Mouse (Mus musculus) forebrain, embryonic 16.5 days (tissue): ENCODE data around the gene Nsun2. TPM values are rescaled to one million over a fixed set of nuclear protein-coding genes. Genes with fewer than 3 reads are reported as not detected.

ENCODE experiments used
- ATAC-seq: fragments of 200-750 bp; cut with Nextera tagmentation; 2 replicates; pipeline ENCODE4 v1.8.0; 2017; ENCODE audit warnings: mild to moderate bottlenecking, moderate library complexity
- H3K27ac ChIP-seq: fragments of 300-500 bp; sonication (generic); 2 replicates; pipeline ENCODE4 v1.5.1; 2014; ENCODE audit warnings: low read length, control low read depth
- H3K27me3 ChIP-seq: fragments of 300-500 bp; sonication (generic); replicated peaks from 2 replicates; pipeline ENCODE4 v1.6.1; 2014; ENCODE audit warnings: low read length; ENCODE audit not compliant: control insufficient read depth, insufficient read depth
- H3K36me3 ChIP-seq: fragments of 300-500 bp; sonication (generic); 2 replicates; pipeline ENCODE4 v1.6.1; 2014; ENCODE audit not compliant: control insufficient read depth, insufficient read depth
- H3K4me1 ChIP-seq: fragments of 300-500 bp; sonication (generic); replicated peaks from 2 replicates; pipeline ENCODE4 v1.6.1; 2014; ENCODE audit warnings: low read length; ENCODE audit not compliant: control insufficient read depth, insufficient read depth
- H3K4me2 ChIP-seq: fragments of 300-500 bp; sonication (generic); 2 replicates; pipeline ENCODE4 v1.6.1; 2014; ENCODE audit warnings: mild to moderate bottlenecking, low read length, control low read depth
- H3K4me3 ChIP-seq: fragments of 300-500 bp; sonication (generic); replicated peaks from 2 replicates; pipeline ENCODE4 v1.5.1; 2014; ENCODE audit warnings: mild to moderate bottlenecking, low read length, control low read depth
- H3K9ac ChIP-seq: fragments of 300-500 bp; sonication (generic); replicated peaks from 2 replicates; pipeline ENCODE4 v1.6.1; 2014; ENCODE audit warnings: low read depth, low read length, control low read depth
- H3K9me3 ChIP-seq: fragments of 300-500 bp; sonication (generic); 2 replicates; pipeline ENCODE4 v1.6.1; 2016; ENCODE audit warnings: low read length; ENCODE audit not compliant: control insufficient read depth
- WGBS: fragments of 180-500 bp; shearing (Covaris S2); extraction: QIAGEN DNeasy Blood & Tissue Kit; methylation state at CpG from one replicate; pipeline ENCODE4 v1.1.7; 2014; 5-methylcytosine and 5-hydroxymethylcytosine counted together
- polyA plus RNA-seq: library from polyadenylated mRNA; unstranded; fragments of >200 nt; fragmentation: Nextera tagmentation; extraction: Ambion mirVana; gene quantifications from 2 replicates; pipeline ENCODE4 v1.2.1, GENCODE M21; 2015

The Nsun2 gene
- polyA plus RNA-seq, 1 experiment from 2014 or later, result 90.8 TPM

DNA sequence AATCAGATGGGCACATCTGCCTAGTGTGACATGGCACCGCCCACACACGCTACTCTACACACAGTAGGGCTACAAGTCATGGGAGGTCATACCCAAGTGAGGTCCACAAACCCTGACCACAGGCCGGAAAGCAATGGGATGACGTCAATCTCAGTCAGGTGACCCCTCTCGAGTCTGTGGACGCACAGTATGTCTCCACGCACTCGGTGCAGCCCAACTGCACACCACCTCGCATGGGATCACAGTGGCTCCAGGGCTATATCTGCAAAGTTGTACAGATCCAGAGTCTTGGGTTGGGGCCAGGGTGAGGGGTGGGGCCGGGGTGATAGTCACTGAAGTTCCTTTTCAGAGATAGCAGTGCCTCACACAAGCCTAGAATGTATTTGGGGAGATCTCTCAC is 139.0 kb downstream of the Nsun2 start:
- ATAC-seq, result no peak
- Histone ChIP-seq H3K27ac (no peak overlapping the region), H3K4me3 (no peak overlapping the region), H3K4me2 (no peak overlapping the region), H3K27me3 (no peaks in the 10 kb centered on the region), H3K9ac (no peak overlapping the region), H3K4me1 (no peaks in the 10 kb centered on the region), H3K9me3 (no peaks in the 10 kb centered on the region), H3K36me3 (no peaks in the 10 kb centered on the region)
- WGBS, result 88% methylated on average over 10 of the region's 10 CpGs

DNA sequence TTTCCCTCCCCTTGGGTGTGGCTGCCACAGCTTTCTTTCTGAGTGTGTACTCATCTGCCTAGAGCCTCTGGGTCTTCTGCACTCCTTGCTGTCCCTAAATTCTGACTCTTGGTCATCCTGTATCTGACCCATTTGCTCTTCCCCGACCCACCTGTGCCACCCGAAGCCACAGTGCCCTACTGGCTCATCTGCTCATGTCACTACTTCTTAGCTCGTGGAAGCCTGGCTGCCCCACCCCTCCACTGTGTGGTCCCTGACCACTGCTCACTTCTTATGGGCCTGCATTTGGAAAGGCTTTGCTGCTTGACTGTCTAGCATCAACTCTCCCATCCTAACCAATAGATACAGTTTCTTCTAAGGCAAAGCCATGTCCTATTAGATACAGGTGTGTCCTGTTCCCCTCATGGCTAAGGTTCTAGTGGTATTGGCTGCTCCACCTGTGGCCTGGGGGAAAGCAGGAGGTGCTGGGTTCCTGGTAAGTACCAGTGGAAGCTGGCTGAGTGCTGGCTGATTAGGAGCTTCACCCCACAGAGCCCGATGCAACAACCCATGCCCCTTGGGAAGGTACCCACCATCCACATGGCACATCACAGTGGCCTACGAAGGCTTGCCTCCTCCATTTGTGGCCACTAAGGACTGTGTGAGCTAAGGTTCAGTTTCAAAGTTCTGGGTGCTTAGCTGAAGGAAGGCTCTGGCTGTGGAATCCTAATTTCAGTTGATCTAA is 139.8 kb downstream of the Nsun2 start:
- Histone ChIP-seq H3K9ac (no peak overlapping the region), H3K9me3 (no peaks in the 10 kb centered on the region), H3K27ac (no peak overlapping the region), H3K4me2 (no peak overlapping the region), H3K36me3 (no peaks in the 10 kb centered on the region), H3K4me1 (no peaks in the 10 kb centered on the region), H3K4me3 (no peak overlapping the region), H3K27me3 (no peaks in the 10 kb centered on the region)
- 87% methylated on average over 5 of the region's 5 CpGs for WGBS
- no peak for ATAC-seq

DNA sequence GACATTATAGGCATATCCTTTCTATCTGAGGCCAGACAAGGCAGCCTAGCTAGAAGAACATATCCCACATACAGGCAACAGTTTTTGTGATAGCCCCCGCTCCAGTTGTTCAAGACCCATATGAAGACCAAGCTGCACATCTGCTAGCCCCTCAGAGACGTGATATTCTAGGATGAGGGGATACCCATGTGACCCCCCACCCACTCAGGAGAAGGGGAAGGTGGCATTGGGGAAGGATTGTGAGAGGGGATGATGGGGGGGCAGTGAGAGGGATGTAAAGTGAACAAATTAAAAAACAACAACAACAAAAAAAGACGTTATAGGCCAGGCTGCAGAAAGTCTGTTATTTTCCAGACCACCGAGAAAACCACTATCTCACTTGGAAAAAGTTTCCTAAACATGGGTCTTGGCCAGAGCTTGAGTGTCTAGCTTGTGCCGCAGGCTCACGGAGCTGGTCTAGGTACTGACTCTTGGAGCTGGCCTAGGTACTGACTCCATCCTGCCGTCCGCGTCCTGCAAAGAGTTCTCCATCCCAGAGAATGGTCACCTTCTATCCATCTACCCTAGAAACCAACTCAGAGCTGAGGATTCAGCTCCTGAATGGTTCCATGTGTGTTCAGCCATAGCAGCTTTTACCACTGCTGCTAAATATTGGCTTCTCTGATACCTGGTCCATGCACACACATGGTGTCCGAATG is 140.5 kb downstream of the Nsun2 start:
- 72% methylated on average over 10 of the region's 10 CpGs for WGBS

More for the DNA sequence above, 140.5 kb downstream of the Nsun2 start:
- Histone ChIP-seq H3K9me3 (no peaks in the 10 kb centered on the region), H3K9ac (no peak overlapping the region), H3K4me2 (no peak overlapping the region), H3K4me3 (no peak overlapping the region), H3K36me3 (no peaks in the 10 kb centered on the region), H3K27me3 (no peaks in the 10 kb centered on the region), H3K4me1 (no peaks in the 10 kb centered on the region), H3K27ac (no peak overlapping the region)
- no peak for ATAC-seq

Other genes with a start within 250 kb of the Nsun2 start
- gene Tent4a, start 871 bp downstream of the Nsun2 start, polyA plus RNA-seq, result 7.5 and 9.0 TPM in 2 replicates
- gene Srd5a1, start 77.7 kb downstream of the Nsun2 start, polyA plus RNA-seq, result 25.6 and 27.5 TPM in 2 replicates
- gene Ube2ql1, start 206.1 kb downstream of the Nsun2 start, polyA plus RNA-seq, result 26.4 and 32.4 TPM in 2 replicates